Mouse (Mus musculus) forebrain, postnatal 0 days (tissue): ENCODE measurements at regions not wholly inside any gene's neighbourhood (a gene's known extent, or its start where the extent isn't known, plus 50 kb on each side); places are given as distances from the start of the nearest gene placed in this dataset.
A peak's percentile ranks its signal among the peaks of the same experiment; 100 is the strongest.

Source experiments
- ATAC-seq: fragments of 200-750 bp; cut with Nextera tagmentation; 2 replicates; pipeline ENCODE4 v1.8.0; 2017; ENCODE audit warnings: mild to moderate bottlenecking, moderate library complexity
- DNase-seq: peaks from one replicate; pipeline ENCODE4 v3.0.0-alpha.2; 2015
- H3K27ac ChIP-seq: fragments of 300-500 bp; sonication (generic); 2 replicates; pipeline ENCODE4 v1.5.1; 2014; ENCODE audit warnings: low read depth, mild to moderate bottlenecking, antibody characterized with exemption, low read length, moderate library complexity, mixed read lengths
- H3K27me3 ChIP-seq: fragments of 300-500 bp; sonication (generic); 2 replicates; pipeline ENCODE4 v1.6.1; 2014; ENCODE audit warnings: mild to moderate bottlenecking, low read length, mixed read lengths; ENCODE audit not compliant: insufficient read depth
- H3K36me3 ChIP-seq: fragments of 300-500 bp; sonication (generic); 2 replicates; pipeline ENCODE4 v1.6.1; 2014; ENCODE audit warnings: mild to moderate bottlenecking, moderate library complexity; ENCODE audit not compliant: insufficient read depth
- H3K4me1 ChIP-seq: fragments of 300-500 bp; sonication (generic); 2 replicates; pipeline ENCODE4 v1.6.1; 2014; ENCODE audit warnings: antibody characterized with exemption; ENCODE audit not compliant: insufficient read depth
- H3K4me2 ChIP-seq: fragments of 300-500 bp; sonication (generic); 2 replicates; pipeline ENCODE4 v1.6.1; 2014; ENCODE audit warnings: low read depth, mild to moderate bottlenecking, moderate library complexity
- H3K4me3 ChIP-seq: fragments of 300-500 bp; sonication (generic); 2 replicates; pipeline ENCODE4 v1.5.1; 2014; ENCODE audit warnings: low read depth, low read length, mixed read lengths
- H3K9ac ChIP-seq: fragments of 300-500 bp; sonication (generic); 2 replicates; pipeline ENCODE4 v1.6.1; 2014; ENCODE audit warnings: mild to moderate bottlenecking
- H3K9me3 ChIP-seq: fragments of 300-500 bp; sonication (generic); 2 replicates; pipeline ENCODE4 v1.6.1; 2016; ENCODE audit warnings: low read length
- CTCF ChIP-seq: sonication (generic); IDR thresholded peaks from 2 replicates; pipeline ENCODE4 v1.5.1; 2016; ENCODE audit warnings: antibody characterized with exemption, control low read depth, low read depth
- WGBS: fragments of 180-500 bp; shearing (Covaris S2); extraction: QIAGEN DNeasy Blood & Tissue Kit; methylation state at CpG from one replicate; pipeline ENCODE4 v1.1.7; 2014; 5-methylcytosine and 5-hydroxymethylcytosine counted together

- whole genome bisulfite sequencing: 76% methylated on average over 6 of the region's 6 CpGs
- H3K4me2 ChIP-seq: no peak overlapping the region
- no peaks in the 10 kb centered on the region for H3K36me3 ChIP-seq
- no peak for TF ChIP-seq CTCF
- no peak overlapping the region for H3K9ac ChIP-seq
- H3K4me1 ChIP-seq: no peaks in the 10 kb centered on the region
- no peak overlapping the region for H3K4me3 ChIP-seq
- no peaks in the 10 kb centered on the region for H3K9me3 ChIP-seq
- DNase-seq (no peak), ATAC-seq (no peak)
- H3K27ac ChIP-seq: no peak overlapping the region
- H3K27me3 ChIP-seq: no peaks in the 10 kb centered on the region
Measured at GRCm38 (mm10) chr4:54602513-54603205, 342.2 kb upstream of the Zfp462 start.

GRCm38 (mm10) chr4:54610101-54610500, 334.7 kb upstream of the Zfp462 start:
- H3K4me3 ChIP-seq: no peak overlapping the region
- no peaks in the 10 kb centered on the region for H3K36me3 ChIP-seq
- no peak overlapping the region for H3K9ac ChIP-seq
- H3K4me2 ChIP-seq: no peak overlapping the region
- no peak for TF ChIP-seq CTCF
- H3K4me1 ChIP-seq: no peaks in the 10 kb centered on the region
- 83% methylated on average over 5 of the region's 5 CpGs for WGBS
- H3K9me3 ChIP-seq: no peaks in the 10 kb centered on the region
- ATAC-seq: no peak
- no peak for DNase-seq
- no peak overlapping the region for H3K27ac ChIP-seq
- no peaks in the 10 kb centered on the region for H3K27me3 ChIP-seq

- DNase-seq: peak; percentile 41
- no peaks in the 10 kb centered on the region for H3K9me3 ChIP-seq
- H3K4me1 ChIP-seq: no peaks in the 10 kb centered on the region
- no peaks in the 10 kb centered on the region for H3K27me3 ChIP-seq
- 8% methylated on average over 7 of the region's 7 CpGs for WGBS
- no peak overlapping the region for H3K4me3 ChIP-seq
- 0 out of 2 replicates have a peak overlapping the region, but pooled peaks have one; percentile 29 for H3K27ac ChIP-seq
- H3K9ac ChIP-seq: no peak overlapping the region
- no peak for TF ChIP-seq CTCF
- no peak overlapping the region for H3K4me2 ChIP-seq
- peak; percentile 43 for ATAC-seq
- no peaks in the 10 kb centered on the region for H3K36me3 ChIP-seq
Measured at GRCm38 (mm10) chr4:54611990-54612980, 332.6 kb upstream of the Zfp462 start.

GRCm38 (mm10) chr4:54613076-54613475, 331.8 kb upstream of the Zfp462 start:
- Histone ChIP-seq H3K9me3 (no peaks in the 10 kb centered on the region), H3K27ac (no peak overlapping the region), H3K9ac (no peak overlapping the region), H3K4me2 (no peak overlapping the region), H3K4me3 (no peak overlapping the region), H3K4me1 (no peaks in the 10 kb centered on the region), H3K27me3 (no peaks in the 10 kb centered on the region), H3K36me3 (no peaks in the 10 kb centered on the region)
- no peak for TF ChIP-seq CTCF
- ATAC-seq (no peak), DNase-seq (peak; percentile 27)
- WGBS: 16% methylated on average over 3 of the region's 3 CpGs

- Histone ChIP-seq H3K9ac (no peak overlapping the region), H3K9me3 (no peaks in the 10 kb centered on the region), H3K4me2 (no peak overlapping the region), H3K4me1 (no peaks in the 10 kb centered on the region), H3K27me3 (no peaks in the 10 kb centered on the region), H3K4me3 (no peak overlapping the region), H3K36me3 (no peaks in the 10 kb centered on the region), H3K27ac (no peak overlapping the region)
- DNase-seq: no peak
- no peak for ATAC-seq
- WGBS: 19% methylated on average over 2 of the region's 2 CpGs
- no peak for TF ChIP-seq CTCF
Measured at GRCm38 (mm10) chr4:54613611-54614010, 331.2 kb upstream of the Zfp462 start.

GRCm38 (mm10) chr4:54615886-54616285, 329.0 kb upstream of the Zfp462 start:
- 47% methylated on average over 1 of the region's 1 CpGs for WGBS

More at GRCm38 (mm10) chr4:54615886-54616285, 329.0 kb upstream of the Zfp462 start:
- Histone ChIP-seq H3K9me3 (no peaks in the 10 kb centered on the region), H3K4me1 (no peaks in the 10 kb centered on the region), H3K4me3 (no peak overlapping the region), H3K27me3 (no peaks in the 10 kb centered on the region), H3K9ac (no peak overlapping the region), H3K27ac (no peak overlapping the region), H3K36me3 (no peaks in the 10 kb centered on the region), H3K4me2 (no peak overlapping the region)
- no peak for TF ChIP-seq CTCF
- no peak for DNase-seq
- no peak for ATAC-seq
